Mouse (Mus musculus): ENCODE measurements around the gene Olfr24.
"Not testable (repeated sequence)": the region's sequence is repeated elsewhere in the genome, so short reads cannot be mapped to it uniquely, and the experiment has no call there.

Olfr24 gene

DNA sequence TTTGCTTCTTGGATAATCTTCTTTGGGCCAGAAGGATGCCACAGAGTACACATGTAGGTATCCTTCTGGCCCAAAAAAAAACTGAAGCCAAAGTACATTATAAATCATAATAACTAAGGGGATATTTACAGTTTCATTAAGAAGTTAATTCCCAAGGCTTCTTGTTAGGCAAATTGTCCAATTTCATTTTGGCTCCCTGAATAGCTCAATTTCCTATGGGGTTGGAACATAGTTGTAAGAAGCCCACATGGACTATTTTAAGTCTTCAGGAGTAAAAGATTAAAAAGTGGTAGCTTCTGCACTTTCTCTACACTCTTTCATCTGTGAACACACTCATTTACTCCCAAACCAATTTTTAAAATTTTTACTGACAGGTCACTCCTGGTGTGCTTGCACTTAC lies at the start of gene Olfr24:
Gene Olfr24 (minus strand): TSS at position 101 of the 400 bp plus-strand sequence.
- no peak for DNase-seq (ENCODE audit: low read depth in 1 of 2, low spot score in 2 of 2)

GRCm38 (mm10) chr9:18785316-18785715 lies 21.5 kb upstream of the Olfr24 start:
- no peak for DNase-seq (ENCODE audit: low read depth in 1 of 2, low spot score in 2 of 2)

DNA sequence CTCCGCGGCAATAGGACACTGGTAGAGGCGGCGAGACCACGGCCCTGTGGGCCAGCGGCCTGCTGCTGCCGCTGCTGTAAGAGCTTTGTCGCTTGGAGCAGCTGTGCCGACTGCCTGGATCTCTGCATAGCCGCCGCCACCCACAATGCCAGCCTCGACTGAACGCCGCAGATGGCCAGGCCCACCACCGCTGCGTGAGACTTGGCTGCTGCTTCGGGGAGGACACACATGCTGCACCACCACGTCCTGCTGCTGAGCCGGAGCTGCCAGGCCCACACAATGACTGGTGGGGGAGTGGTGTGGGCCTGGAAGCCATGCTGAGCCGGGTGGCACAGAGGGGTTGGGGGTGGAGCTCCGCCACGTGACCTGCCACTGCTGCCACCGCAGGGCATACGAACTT lies 15.7 kb upstream of the Olfr24 start:
- no peak for DNase-seq (ENCODE audit: low read depth in 1 of 2, low spot score in 2 of 2)

DNA sequence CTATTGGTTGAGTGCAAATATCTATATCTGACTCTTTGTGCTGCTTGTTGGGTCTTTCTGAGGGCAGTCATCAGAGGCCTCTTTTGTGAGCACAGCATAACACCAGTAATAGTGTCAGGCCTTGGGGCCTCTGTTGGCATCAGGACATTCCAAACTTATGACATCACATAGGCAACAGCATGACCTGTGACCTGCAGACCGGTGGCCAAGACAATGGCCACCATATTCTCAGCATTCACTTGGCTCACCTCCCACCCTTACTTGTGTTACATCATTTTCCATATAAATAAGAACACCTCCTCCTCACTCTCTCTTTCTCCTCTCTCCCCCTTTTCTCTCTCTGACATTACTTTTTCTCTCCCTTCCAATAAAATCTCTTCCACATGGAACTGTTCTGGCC lies 15.2 kb upstream of the Olfr24 start:
- no peak for DNase-seq (ENCODE audit: low read depth in 1 of 2, low spot score in 2 of 2)

- DNase-seq (ENCODE audit: low read depth in 1 of 2, low spot score in 2 of 2) = no peak
Observed at GRCm38 (mm10) chr9:18755595-18755994, 8.2 kb downstream of the Olfr24 start.

DNA sequence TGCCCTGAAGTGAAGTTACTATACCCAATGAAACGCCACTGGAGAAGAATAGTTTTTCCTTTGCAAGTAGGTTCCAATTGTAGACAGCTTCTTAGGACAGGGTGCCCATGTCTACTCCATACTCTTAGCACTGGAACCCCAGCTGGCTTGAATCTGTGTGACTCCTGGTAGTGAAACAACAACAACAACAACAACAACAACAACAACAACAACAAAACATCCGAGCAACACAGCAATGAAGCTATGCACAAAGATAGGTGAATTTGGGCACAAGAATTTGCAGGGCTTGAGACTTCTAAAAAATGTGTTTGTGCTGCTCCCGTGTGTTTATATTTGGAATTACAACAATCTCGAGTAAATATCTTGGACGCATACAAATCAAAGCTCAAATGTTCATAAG lies 19.2 kb downstream of the Olfr24 start:
- no peak for DNase-seq (ENCODE audit: low read depth in 1 of 2, low spot score in 2 of 2)

- not testable (repeated sequence) for DNase-seq (ENCODE audit: low read depth in 1 of 2, low spot score in 2 of 2)
Observed at GRCm38 (mm10) chr9:18734177-18734576, 29.6 kb downstream of the Olfr24 start.

- DNase-seq (ENCODE audit: low read depth in 1 of 2, low spot score in 2 of 2) = no peak
Observed at GRCm38 (mm10) chr9:18722712-18723099, 41.1 kb downstream of the Olfr24 start.

DNA sequence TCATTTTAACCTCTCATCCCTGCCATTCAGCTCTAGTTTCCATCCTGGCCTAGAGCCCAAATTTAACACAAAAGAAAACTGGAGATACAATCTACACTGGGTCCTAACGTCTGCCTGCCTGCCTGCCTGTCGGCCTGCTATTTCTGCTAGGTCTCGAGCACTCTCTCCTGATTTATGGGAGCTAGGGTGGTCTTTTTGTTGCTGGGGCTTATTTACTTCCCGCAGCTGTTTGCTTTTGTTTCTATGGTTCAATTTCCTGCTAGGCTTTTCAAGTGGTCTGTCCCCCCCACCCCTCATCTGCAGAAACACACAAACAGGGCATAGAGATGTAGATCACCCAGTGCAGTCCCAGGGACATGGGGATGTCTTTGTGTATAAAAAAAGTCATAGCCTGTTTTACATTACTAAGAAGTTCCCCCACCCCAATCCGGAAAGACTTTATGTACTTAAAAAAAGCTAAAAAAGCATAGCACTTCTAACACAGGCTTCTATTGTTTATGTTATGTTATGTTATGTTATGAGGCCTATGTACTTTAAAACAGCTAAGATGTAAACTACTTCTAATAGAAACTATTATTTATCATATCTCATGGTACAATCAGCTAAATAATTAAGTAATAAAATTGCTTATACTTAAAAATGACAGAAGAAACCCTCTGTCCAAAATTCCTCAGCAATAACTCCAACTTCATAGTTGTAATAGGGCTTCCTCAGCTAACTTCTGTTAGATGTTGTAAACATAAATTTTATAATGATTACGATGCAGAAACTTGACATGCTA lies 41.7 kb downstream of the Olfr24 start:
- no peak for DNase-seq (ENCODE audit: low read depth in 1 of 2, low spot score in 2 of 2)

DNA sequence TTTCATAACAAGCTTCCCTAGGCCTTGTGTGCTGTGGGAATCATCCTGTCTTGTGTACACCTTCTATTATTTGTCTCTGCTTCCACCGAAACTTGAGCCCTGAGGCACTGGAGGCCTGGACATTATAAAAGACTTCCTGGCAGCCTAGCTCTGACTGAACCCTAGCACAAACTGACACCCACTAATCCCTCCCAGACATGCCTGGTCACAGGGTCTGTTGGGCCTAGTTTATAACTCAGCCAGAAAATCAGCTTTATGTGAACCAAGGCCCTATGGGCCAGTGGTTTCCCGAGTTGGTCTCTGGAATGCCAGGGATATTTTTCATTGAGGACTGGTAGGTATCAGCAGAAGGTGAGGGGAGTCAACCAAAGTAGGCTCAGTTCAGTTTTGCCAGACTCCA lies 42.8 kb downstream of the Olfr24 start:
- DNase-seq (ENCODE audit: low read depth in 1 of 2, low spot score in 2 of 2) = no peak

GRCm38 (mm10) chr9:18705628-18706027 lies 58.2 kb downstream of the Olfr24 start:
- DNase-seq (ENCODE audit: low read depth in 1 of 2, low spot score in 2 of 2) = no peak
